Mouse (Mus musculus) ES-E14 (cell line): Measurements from ENCODE around the gene Klf4. TPM values are rescaled to one million over a fixed set of nuclear protein-coding genes. Genes with fewer than 3 reads are reported as not detected.

Source experiments
- DNase-seq: peaks from one replicate; pipeline ENCODE4 v3.0.0-alpha.2; 2013; ENCODE audit warnings: low read depth, low spot score
- H3K27ac ChIP-seq: 2 replicates; pipeline ENCODE4 v1.5.1; 2012; ENCODE audit warnings: low read depth, mild to moderate bottlenecking, low read length, moderate library complexity, mixed read lengths; ENCODE audit not compliant: poor library complexity, insufficient read depth, severe bottlenecking
- H3K36me3 ChIP-seq: 2 replicates; pipeline ENCODE4 v1.6.1; 2012; ENCODE audit warnings: mild to moderate bottlenecking, low read length, moderate library complexity, mixed read lengths; ENCODE audit not compliant: control insufficient read depth, poor library complexity, insufficient read depth, severe bottlenecking
- H3K4me1 ChIP-seq, 2 experiments: fragments of 150-350 bp in 1 of 2; sonication (generic) in 1 of 2; 2 replicates each; pipeline ENCODE4 v1.6.1; 2012; ENCODE audit warnings: low read length in 2 of 2, mild to moderate bottlenecking in 1 of 2, mixed read lengths in 1 of 2; ENCODE audit not compliant: control insufficient read depth in 2 of 2, insufficient read depth in 2 of 2, poor library complexity in 1 of 2
- H3K4me3 ChIP-seq, 2 experiments: fragments of 150-350 bp in 1 of 2; sonication (generic) in 1 of 2; 2 replicates each; pipeline ENCODE4 v1.5.1; 2012; ENCODE audit warnings: low read length in 2 of 2, low read depth in 1 of 2, mild to moderate bottlenecking in 1 of 2, mixed read lengths in 1 of 2; ENCODE audit not compliant: insufficient read depth in 1 of 2, poor library complexity in 1 of 2, severe bottlenecking in 1 of 2
- H3K9ac ChIP-seq: 2 replicates; pipeline ENCODE4 v1.6.1; 2012; ENCODE audit warnings: low read depth, mild to moderate bottlenecking, low read length, mixed read lengths; ENCODE audit not compliant: poor library complexity, insufficient read depth, severe bottlenecking
- H3K9me3 ChIP-seq: fragments of 150-350 bp; sonication (generic); 2 replicates; pipeline ENCODE4 v1.6.1; 2012; ENCODE audit warnings: low read depth, mild to moderate bottlenecking, low read length; ENCODE audit not compliant: control insufficient read depth, insufficient read depth
- CHD2 ChIP-seq: IDR thresholded peaks from 2 replicates; pipeline ENCODE4 v1.6.1; 2014; ENCODE audit warnings: mild to moderate bottlenecking, low read depth, low read length, inconsistent platforms
- HCFC1 ChIP-seq: IDR thresholded peaks from 2 replicates; pipeline ENCODE4 v1.6.1; 2012; ENCODE audit warnings: low read length, inconsistent platforms, borderline replicate concordance; ENCODE audit not compliant: insufficient read depth
- MAFK ChIP-seq: IDR thresholded peaks from 2 replicates; pipeline ENCODE4 v1.6.1; 2014; ENCODE audit warnings: mild to moderate bottlenecking, low read depth, low read length, inconsistent platforms; ENCODE audit not compliant: insufficient read depth
- ZC3H11A ChIP-seq: IDR thresholded peaks from 2 replicates; pipeline ENCODE4 v1.6.1; 2012; ENCODE audit warnings: low read depth, mild to moderate bottlenecking, inconsistent platforms, low read length, borderline replicate concordance
- ZNF384 ChIP-seq: IDR thresholded peaks from 2 replicates; pipeline ENCODE4 v1.6.1; 2012; ENCODE audit warnings: low read depth, low read length, inconsistent platforms
- in situ Hi-C, 2 experiments: fragments of 600-800 bp; cut with MboI; formaldehyde crosslinking; loops; one replicate each; pipeline ENCODE4 v1.15.1; 2025; ENCODE audit warnings: low sequenced_read_pairs in 2 of 2, inconsistent platforms in 1 of 2; ENCODE audit not compliant: unreplicated experiment in 2 of 2
- total RNA-seq: library from RNA; depleted of rRNA; stranded (reverse); fragments of 300-350 nt; gene quantifications from 2 replicates; pipeline ENCODE4 v1.2.3, GENCODE M21; 2012

Gene Klf4
- total RNA-seq, 1 experiment = 55.6 TPM

DNA sequence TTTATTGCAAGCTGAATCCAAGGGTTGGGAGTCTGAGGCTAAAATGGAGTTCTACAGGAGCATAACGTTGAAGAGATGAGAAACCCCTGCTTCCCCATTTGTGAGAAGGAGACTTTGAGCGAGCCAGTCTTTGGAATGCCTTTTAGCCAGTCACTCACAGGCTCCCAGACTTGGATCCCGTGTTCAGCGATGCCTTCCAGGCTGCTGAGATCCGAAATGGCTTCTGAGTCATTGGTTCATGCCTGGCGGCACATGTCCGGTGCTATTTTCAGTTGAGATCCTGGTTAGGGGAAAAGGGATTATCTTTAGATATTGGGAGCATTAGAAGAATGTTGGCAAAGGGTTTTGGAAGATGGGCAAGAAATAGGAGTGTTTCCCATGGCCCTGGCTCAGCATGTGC lies 14.8 kb downstream of the Klf4 start:
- Histone ChIP-seq H3K27ac (no peak overlapping the region), H3K4me1 (peaks cover 3 to 8% of the 10 kb centered on the region in 2 experiments; a peak in 2 of 4 replicates), H3K4me3 (no peak overlapping the region), H3K9me3 (no peaks in the 10 kb centered on the region), H3K9ac (no peak overlapping the region), H3K36me3 (no peaks in the 10 kb centered on the region; the same call in 1 of the 2 replicates)
- in situ Hi-C loops = no loop called here
- no peak for TF ChIP-seq ZNF384
- TF ChIP-seq ZC3H11A = no peak
- TF ChIP-seq CHD2 = no peak
- TF ChIP-seq MAFK = no peak
- TF ChIP-seq HCFC1 = no peak
- DNase-seq = no peak

- no peak overlapping the region for H3K4me3 ChIP-seq
- no peak for TF ChIP-seq ZNF384
- no peak for TF ChIP-seq HCFC1
- no peak for TF ChIP-seq ZC3H11A
- no peak for TF ChIP-seq MAFK
- H3K4me1 ChIP-seq = peaks cover 1 to 3% of the 10 kb centered on the region in 2 experiments; a peak in 2 of 4 replicates
- H3K9ac ChIP-seq = no peak overlapping the region
- H3K27ac ChIP-seq = no peak overlapping the region
- no peaks in the 10 kb centered on the region for H3K36me3 ChIP-seq
- no peaks in the 10 kb centered on the region for H3K9me3 ChIP-seq
- no peak for DNase-seq
- in situ Hi-C loops = no loop called here
Observed at GRCm38 (mm10) chr4:55516048-55516447, 16.2 kb downstream of the Klf4 start.

DNA sequence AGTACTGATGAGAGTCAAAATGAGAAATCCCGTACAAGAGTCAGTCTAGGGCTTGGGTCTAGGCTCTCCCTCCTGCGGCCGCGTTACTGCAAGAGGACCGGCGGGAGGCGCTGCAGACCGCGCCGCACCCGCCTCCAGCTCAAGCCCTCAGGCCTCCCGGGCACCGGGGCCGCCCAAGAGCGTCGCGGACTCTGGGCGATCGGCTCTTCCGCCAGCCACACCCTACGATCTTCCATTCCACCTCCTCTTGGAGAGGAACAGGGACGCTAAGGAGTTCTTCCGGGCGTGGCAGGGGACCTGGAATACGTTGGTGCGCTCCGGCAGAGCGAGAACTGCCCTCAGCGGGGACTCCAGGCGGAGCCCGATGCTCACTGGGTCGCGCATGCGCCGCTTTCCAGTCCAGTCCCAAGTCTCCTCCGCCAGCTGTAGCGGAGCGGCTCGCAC lies 17.5 kb downstream of the Klf4 start:
- Histone ChIP-seq H3K27ac (no peak overlapping the region), H3K9me3 (no peaks in the 10 kb centered on the region), H3K4me1 (peaks cover 1 to 3% of the 10 kb centered on the region in 2 experiments; a peak in 2 of 4 replicates), H3K4me3 (peak overlapping the region; percentile 64 to 76), H3K36me3 (no peaks in the 10 kb centered on the region), H3K9ac (peak overlapping the region; percentile 71)
- in situ Hi-C loops = no loop called here
- TF ChIP-seq CHD2 (no peak), ZC3H11A (peak; percentile 20; the same call in 1 of the 2 replicates), HCFC1 (no peak)
- DNase-seq = peak; percentile 79

DNA sequence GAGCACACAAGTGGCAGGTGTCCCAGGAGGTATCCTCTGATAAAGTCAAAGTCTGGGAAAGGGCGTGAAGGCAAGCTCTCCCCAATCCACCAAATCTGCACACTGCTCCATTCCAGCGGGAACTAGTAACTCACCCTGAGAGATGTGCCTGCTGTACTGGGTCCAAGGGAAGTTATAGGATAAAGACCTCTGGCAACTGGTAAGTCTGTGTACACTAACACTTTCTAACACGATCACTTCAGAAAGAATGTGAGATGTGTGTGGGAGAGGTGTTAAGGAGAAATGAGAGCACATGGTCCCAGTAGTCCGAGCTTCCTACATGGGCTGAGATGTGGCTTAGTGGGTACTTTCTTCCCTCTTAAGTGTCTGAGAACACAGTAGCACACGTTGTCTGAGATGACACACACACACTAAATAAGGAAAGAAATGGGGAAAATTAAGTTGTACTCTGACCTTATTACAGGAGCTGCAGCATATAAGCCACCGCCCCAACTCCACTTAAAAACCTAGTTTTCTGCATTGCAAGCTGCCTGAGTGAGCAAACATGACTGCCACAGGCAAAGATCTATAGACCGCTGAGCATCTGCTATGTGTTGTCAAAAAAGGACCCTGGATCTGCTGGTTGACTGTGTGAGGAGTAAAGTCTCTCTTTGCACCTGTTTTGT lies 18.5 kb downstream of the Klf4 start:
- Histone ChIP-seq H3K36me3 (no peaks in the 10 kb centered on the region), H3K4me1 (peaks cover 1 to 3% of the 10 kb centered on the region in 2 experiments; a peak in 2 of 4 replicates), H3K4me3 (no peak overlapping the region), H3K9me3 (no peaks in the 10 kb centered on the region), H3K9ac (no peak overlapping the region), H3K27ac (no peak overlapping the region)
- DNase-seq = no peak
- no peak for TF ChIP-seq ZC3H11A
- no peak for TF ChIP-seq HCFC1
- no peak for TF ChIP-seq MAFK
- no peak for TF ChIP-seq ZNF384
- no peak for TF ChIP-seq CHD2
- in situ Hi-C loops = no loop called here
